Mouse (Mus musculus) liver, embryonic 15.5 days (tissue): ENCODE results near the gene Fat4. TPM values are rescaled to one million over a fixed set of nuclear protein-coding genes. Genes with fewer than 3 reads are reported as not detected.

Experiments
- ATAC-seq: fragments of 200-750 bp; cut with Nextera tagmentation; 2 replicates; pipeline ENCODE4 v1.8.0; 2017; ENCODE audit warnings: moderate number of reproducible peaks, mild to moderate bottlenecking, moderate library complexity; ENCODE audit not compliant: insufficient read depth
- H3K27ac ChIP-seq: fragments of 300-500 bp; sonication (generic); replicated peaks from 2 replicates; pipeline ENCODE4 v1.5.1; 2015; ENCODE audit warnings: mild to moderate bottlenecking, inconsistent platforms
- H3K27me3 ChIP-seq: fragments of 300-500 bp; sonication (generic); 2 replicates; pipeline ENCODE4 v1.6.1; 2015; ENCODE audit warnings: mild to moderate bottlenecking, inconsistent platforms
- H3K36me3 ChIP-seq: fragments of 300-500 bp; sonication (generic); replicated peaks from 2 replicates; pipeline ENCODE4 v1.6.1; 2015; ENCODE audit warnings: moderate library complexity, mild to moderate bottlenecking, inconsistent platforms
- H3K4me1 ChIP-seq: fragments of 300-500 bp; sonication (generic); replicated peaks from 2 replicates; pipeline ENCODE4 v1.6.1; 2015; ENCODE audit warnings: inconsistent platforms
- H3K4me2 ChIP-seq: fragments of 300-500 bp; sonication (generic); 2 replicates; pipeline ENCODE4 v1.6.1; 2015; ENCODE audit warnings: moderate library complexity, mild to moderate bottlenecking, inconsistent platforms
- H3K4me3 ChIP-seq: fragments of 300-500 bp; sonication (generic); replicated peaks from 2 replicates; pipeline ENCODE4 v1.5.1; 2015; ENCODE audit warnings: mild to moderate bottlenecking, inconsistent platforms
- H3K9ac ChIP-seq: fragments of 300-500 bp; sonication (generic); 2 replicates; pipeline ENCODE4 v1.6.1; 2015; ENCODE audit warnings: moderate library complexity, mild to moderate bottlenecking, inconsistent platforms
- H3K9me3 ChIP-seq: fragments of 300-500 bp; sonication (generic); replicated peaks from 2 replicates; pipeline ENCODE4 v1.6.1; 2016; ENCODE audit warnings: inconsistent platforms
- WGBS: fragments of 180-500 bp; shearing (Covaris S2); methylation state at CpG from one replicate; pipeline ENCODE4 v1.1.7; 2015; ENCODE audit warnings: mixed read lengths; ENCODE audit not compliant: insufficient replicate concordance; 5-methylcytosine and 5-hydroxymethylcytosine counted together
- polyA plus RNA-seq: library from polyadenylated mRNA; unstranded; fragments of >200 nt; fragmentation: Nextera tagmentation; extraction: Ambion mirVana; gene quantifications from 2 replicates; pipeline ENCODE4 v1.2.1, GENCODE M21; 2015

The Fat4 gene
- polyA plus RNA-seq, 1 experiment from 2014 or later, result 0.16 TPM

DNA sequence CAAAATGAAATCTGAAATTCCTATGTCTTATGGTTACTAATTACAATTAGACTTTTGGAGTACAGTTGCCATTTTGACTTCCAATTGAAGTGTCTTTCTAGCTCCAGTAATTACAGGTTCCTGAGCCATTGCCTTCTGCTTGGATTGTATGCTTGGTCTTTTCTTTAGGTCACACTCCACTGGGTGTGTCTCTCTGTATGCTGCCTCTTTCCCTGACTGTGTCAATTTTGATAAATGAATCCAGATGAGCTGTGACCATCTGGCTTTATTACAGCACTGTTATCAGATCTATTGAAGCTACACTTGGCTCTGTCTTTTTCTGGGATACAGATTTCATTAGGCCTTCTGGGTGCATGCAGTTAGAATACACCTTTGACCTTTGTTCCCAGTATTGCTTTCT, 80.7 kb downstream of the Fat4 start:
- Histone ChIP-seq H3K27ac (no peak overlapping the region), H3K4me2 (no peak overlapping the region), H3K4me3 (no peak overlapping the region), H3K9me3 (no peaks in the 10 kb centered on the region), H3K36me3 (no peaks in the 10 kb centered on the region), H3K4me1 (no peaks in the 10 kb centered on the region), H3K27me3 (no peaks in the 10 kb centered on the region), H3K9ac (no peak overlapping the region)
- ATAC-seq, result no peak

DNA sequence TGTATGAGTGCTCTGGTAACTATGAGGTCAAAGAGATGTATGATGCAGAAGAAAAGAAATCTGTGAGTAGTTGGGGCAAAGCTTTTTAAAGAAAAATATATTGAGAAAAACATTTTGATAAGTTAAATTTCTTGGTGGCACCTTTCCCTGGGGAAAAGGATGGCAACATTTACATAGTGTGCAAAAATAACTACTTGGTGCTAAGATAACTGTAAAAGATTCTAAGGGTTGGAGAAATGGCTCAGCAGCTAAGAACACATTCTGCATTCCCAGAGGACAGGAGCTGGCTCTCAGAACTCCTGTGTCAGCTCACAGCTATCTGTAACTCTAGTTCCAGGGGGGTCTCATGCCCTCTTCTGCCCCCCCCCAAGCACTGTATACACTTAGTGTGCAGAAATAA, 99.6 kb downstream of the Fat4 start:
- Histone ChIP-seq H3K9ac (no peak overlapping the region), H3K4me2 (no peak overlapping the region), H3K27ac (no peak overlapping the region), H3K9me3 (0 out of 2 replicates have a peak, but pooled peaks cover 4% of the 10 kb centered on the region), H3K36me3 (no peaks in the 10 kb centered on the region), H3K4me3 (no peak overlapping the region), H3K4me1 (no peaks in the 10 kb centered on the region), H3K27me3 (no peaks in the 10 kb centered on the region)
- no peak for ATAC-seq

DNA sequence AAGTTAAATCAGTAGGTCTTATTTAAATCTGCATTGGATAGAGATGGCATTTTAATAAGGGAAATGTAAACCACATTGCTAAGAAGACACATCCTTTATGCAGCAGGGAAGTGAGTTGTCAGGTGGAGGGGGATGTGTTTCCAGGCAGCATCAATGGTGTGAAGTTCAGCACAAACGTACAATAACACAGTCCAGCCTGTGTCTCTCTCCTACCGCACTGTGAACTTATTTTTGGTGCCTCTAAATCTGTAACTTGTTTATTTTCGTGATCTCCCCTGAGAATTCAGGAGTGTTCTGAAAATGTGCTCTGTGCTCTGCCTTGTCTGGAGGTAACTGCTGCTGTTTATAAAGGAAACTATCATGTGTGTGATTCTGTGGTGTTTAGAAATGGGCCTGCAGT, 102.4 kb downstream of the Fat4 start:
- Histone ChIP-seq H3K4me3 (no peak overlapping the region), H3K4me1 (no peaks in the 10 kb centered on the region), H3K27ac (no peak overlapping the region), H3K36me3 (no peaks in the 10 kb centered on the region), H3K4me2 (no peak overlapping the region), H3K9ac (no peak overlapping the region), H3K9me3 (0 out of 2 replicates have a peak, but pooled peaks cover 4% of the 10 kb centered on the region), H3K27me3 (no peaks in the 10 kb centered on the region)
- no peak for ATAC-seq
- 53% methylated on average over 3 of the region's 3 CpGs for WGBS

DNA sequence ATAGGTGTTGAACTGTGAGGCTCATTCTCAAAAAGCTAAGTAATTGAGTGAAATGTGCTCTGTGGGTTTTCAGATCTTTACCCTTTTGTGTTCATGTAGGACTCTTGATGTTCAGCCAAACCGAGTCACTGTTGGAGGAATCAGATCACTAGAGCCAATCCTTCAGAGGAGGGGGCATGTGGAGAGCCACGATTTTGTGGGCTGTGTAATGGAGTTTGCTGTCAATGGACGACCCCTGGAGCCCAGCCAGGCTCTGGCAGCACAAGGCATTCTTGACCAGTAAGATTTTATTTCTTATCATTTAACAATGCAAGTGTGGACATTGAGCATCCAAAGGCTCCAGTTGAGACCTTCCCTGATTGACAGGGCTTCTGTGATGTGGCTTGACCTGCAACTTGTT, 113.3 kb downstream of the Fat4 start:
- no peak overlapping the region for H3K27ac ChIP-seq
- no peak overlapping the region for H3K9ac ChIP-seq
- 56% methylated on average over 3 of the region's 3 CpGs for WGBS
- H3K4me3 ChIP-seq, result no peak overlapping the region
- H3K9me3 ChIP-seq, result no peaks in the 10 kb centered on the region
- no peaks in the 10 kb centered on the region for H3K36me3 ChIP-seq
- H3K4me2 ChIP-seq, result no peak overlapping the region
- H3K27me3 ChIP-seq, result no peaks in the 10 kb centered on the region
- no peak for ATAC-seq
- no peaks in the 10 kb centered on the region for H3K4me1 ChIP-seq

DNA sequence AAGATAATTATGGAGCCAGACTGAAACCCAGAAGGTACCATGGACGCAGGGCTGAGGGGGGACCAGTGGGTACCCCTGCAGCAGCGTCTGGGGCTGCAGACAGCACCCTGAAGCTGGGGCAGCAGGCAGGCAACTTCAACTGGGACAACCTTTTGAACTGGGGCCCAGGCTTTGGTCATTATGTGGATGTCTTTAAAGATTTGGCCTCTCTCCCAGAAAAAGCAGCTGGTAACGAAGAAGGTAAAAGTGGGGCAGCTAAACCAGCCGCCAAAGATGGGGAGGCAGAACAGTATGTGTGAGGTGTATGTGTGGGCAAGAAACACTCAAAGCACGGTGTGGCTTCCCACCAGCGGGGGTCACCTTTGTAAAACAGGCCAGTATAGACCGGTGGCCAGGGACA, 123.8 kb downstream of the Fat4 start:
- Histone ChIP-seq H3K36me3 (no peaks in the 10 kb centered on the region), H3K9ac (no peak overlapping the region), H3K27me3 (no peaks in the 10 kb centered on the region), H3K4me2 (no peak overlapping the region), H3K4me3 (no peak overlapping the region), H3K27ac (no peak overlapping the region), H3K4me1 (no peaks in the 10 kb centered on the region), H3K9me3 (no peaks in the 10 kb centered on the region)
- 63% methylated on average over 7 of the region's 7 CpGs for WGBS
- no peak for ATAC-seq

DNA sequence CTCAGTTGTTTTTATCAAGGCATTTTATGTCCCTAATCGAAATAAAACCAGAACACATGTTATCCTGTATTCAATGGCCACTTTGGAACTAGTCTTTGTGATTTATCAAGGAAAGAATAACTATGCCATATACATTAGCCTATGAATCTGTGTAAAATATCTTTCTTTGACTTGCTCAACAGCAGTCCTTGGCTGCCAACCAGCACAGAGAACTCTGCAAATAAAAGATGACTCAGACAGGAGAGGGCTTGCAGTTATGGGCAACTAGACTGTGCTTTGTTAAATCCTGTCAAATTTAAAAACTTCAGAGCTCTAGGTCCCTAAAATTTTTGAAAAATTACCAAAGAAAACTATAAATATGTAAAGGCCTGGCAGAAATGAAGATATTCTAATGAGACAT, 130.9 kb downstream of the Fat4 start:
- 19% methylated on average over 1 of the region's 1 CpGs for WGBS
- Histone ChIP-seq H3K4me2 (no peak overlapping the region), H3K4me1 (no peaks in the 10 kb centered on the region), H3K36me3 (no peaks in the 10 kb centered on the region), H3K27ac (no peak overlapping the region), H3K9ac (no peak overlapping the region), H3K4me3 (no peak overlapping the region), H3K9me3 (no peaks in the 10 kb centered on the region), H3K27me3 (no peaks in the 10 kb centered on the region)
- ATAC-seq, result no peak

DNA sequence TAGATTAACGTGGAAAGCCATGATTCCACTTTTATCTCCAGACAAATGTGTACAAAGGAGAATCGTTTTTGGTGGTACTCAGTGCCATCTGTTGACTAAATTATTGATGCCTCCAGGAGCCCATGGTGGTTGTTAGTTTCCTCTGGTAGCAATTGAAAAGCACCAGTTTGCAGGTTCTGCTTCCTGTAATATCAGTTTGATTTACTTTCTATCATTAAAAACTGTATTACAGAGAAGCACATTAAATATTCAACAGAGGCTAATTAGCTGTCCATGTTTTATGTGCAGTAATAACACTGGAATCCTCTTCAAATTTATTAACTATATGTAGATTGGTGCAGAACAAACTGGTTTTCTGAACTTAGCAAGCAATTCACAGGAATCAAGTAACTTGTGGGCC, 149.4 kb downstream of the Fat4 start:
- Histone ChIP-seq H3K4me1 (no peaks in the 10 kb centered on the region), H3K36me3 (no peaks in the 10 kb centered on the region), H3K4me2 (no peak overlapping the region), H3K27me3 (no peaks in the 10 kb centered on the region), H3K27ac (no peak overlapping the region), H3K9ac (no peak overlapping the region), H3K4me3 (no peak overlapping the region), H3K9me3 (no peaks in the 10 kb centered on the region)
- no peak for ATAC-seq
- WGBS, result 31% methylated on average over 2 of the region's 2 CpGs

DNA sequence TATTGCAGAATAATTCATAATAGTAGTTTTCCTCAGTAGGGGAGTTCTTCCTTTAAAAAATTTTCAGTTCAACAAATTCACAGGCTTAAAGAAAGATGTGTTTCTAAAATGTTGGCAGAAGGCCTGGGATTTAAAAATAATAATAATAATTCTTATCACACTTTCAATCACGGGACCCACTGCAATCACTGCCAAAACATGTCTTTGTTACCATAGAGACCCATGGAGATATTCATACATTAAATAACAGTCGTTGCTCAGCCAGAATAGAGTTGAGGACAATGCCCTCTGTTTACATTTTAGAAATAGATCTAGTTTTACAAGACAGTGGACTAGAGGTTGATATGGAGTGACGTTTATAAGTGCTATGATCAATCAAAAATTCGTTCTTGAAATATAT, 159.7 kb downstream of the Fat4 start:
- ATAC-seq, result no peak
- no peaks in the 10 kb centered on the region for H3K9me3 ChIP-seq
- no peaks in the 10 kb centered on the region for H3K36me3 ChIP-seq
- H3K27ac ChIP-seq, result no peak overlapping the region
- no peak overlapping the region for H3K9ac ChIP-seq
- WGBS, result 26% methylated on average over 4 of the region's 4 CpGs
- H3K4me1 ChIP-seq, result no peaks in the 10 kb centered on the region
- no peaks in the 10 kb centered on the region for H3K27me3 ChIP-seq
- no peak overlapping the region for H3K4me2 ChIP-seq
- no peak overlapping the region for H3K4me3 ChIP-seq

DNA sequence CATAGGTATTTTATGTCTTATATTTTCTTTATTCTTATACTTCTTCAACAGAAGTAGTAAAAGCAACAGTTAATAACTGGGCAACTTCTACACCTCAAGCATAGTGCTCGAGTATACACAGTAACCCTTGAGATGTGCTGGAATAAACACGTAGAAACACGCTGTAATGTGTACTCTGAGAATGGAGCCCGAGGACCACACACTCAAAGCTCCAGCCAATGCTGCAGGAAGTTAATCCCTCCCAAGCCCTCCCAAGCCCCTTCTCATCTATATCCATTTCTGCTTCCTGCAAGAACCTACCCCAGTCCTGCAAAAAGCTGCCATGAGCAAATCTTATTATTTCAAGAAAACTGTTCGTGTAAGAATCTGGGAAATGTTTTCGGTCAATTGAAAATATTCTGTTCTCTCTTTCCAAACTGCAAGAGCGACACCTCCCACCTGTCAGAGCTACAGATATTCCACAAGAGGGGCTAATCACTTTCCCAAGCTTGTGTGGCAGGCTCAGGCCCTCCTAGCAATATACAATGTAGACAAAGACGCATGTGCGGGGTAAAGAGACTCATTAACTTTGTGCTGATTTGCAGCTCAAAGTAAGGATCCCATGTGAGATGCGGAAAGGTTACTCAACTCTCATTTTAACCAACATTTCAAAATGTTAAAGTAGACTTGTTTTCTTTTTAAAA, 161.0 kb downstream of the Fat4 start:
- Histone ChIP-seq H3K27me3 (no peaks in the 10 kb centered on the region), H3K36me3 (no peaks in the 10 kb centered on the region), H3K9ac (no peak overlapping the region), H3K4me2 (no peak overlapping the region), H3K27ac (no peak overlapping the region), H3K4me1 (no peaks in the 10 kb centered on the region), H3K9me3 (no peaks in the 10 kb centered on the region), H3K4me3 (no peak overlapping the region)
- WGBS, result 72% methylated on average over 10 of the region's 10 CpGs
- ATAC-seq, result no peak

DNA sequence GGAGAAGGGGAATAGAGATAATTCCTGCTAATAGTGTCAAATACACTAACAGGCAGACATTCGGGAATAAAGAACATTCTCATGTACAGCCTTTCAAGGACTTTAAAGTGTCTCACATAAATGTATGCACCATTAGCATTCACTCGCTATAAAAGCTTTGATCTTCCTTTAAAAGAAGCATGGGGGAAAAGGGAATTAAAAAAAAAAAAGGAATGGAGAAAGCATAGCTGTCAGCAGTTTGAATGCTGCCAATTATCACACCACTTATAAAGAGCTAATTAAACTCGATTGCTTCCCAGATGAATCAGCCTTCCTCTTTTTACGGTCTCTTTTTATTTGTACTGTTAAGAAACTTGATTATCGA, 161.5 kb downstream of the Fat4 start:
- no peak overlapping the region for H3K4me3 ChIP-seq
- no peak overlapping the region for H3K4me2 ChIP-seq
- no peak overlapping the region for H3K9ac ChIP-seq
- no peak for ATAC-seq
- H3K4me1 ChIP-seq, result no peaks in the 10 kb centered on the region
- H3K36me3 ChIP-seq, result no peaks in the 10 kb centered on the region
- H3K9me3 ChIP-seq, result no peaks in the 10 kb centered on the region
- no peak overlapping the region for H3K27ac ChIP-seq
- no peaks in the 10 kb centered on the region for H3K27me3 ChIP-seq
- 62% methylated on average over 5 of the region's 5 CpGs for WGBS

DNA sequence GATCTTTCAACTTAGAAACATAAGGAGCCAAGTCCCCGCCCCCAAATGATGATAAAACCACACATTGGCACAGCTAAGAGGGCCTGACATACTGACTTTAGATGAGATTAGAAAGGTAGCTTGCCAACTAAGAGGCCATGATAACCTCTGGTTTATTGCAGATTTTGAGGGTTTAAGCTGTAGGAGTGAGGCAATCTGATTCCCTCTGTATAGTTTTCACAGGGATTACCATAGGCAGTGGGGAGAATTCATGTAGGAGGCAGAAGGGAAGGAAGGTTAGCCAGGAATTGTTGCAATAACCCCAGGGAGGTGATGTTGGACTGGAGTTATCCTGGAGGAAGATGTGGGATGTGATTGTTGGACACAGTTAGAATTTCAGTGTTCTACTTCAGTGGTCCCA, 163.4 kb downstream of the Fat4 start:
- 62% methylated on average over 1 of the region's 1 CpGs for WGBS
- no peak for ATAC-seq
- no peaks in the 10 kb centered on the region for H3K9me3 ChIP-seq
- H3K36me3 ChIP-seq, result no peaks in the 10 kb centered on the region
- H3K4me3 ChIP-seq, result no peak overlapping the region
- no peak overlapping the region for H3K27ac ChIP-seq
- no peak overlapping the region for H3K4me2 ChIP-seq
- no peak overlapping the region for H3K9ac ChIP-seq
- no peaks in the 10 kb centered on the region for H3K27me3 ChIP-seq
- no peaks in the 10 kb centered on the region for H3K4me1 ChIP-seq

DNA sequence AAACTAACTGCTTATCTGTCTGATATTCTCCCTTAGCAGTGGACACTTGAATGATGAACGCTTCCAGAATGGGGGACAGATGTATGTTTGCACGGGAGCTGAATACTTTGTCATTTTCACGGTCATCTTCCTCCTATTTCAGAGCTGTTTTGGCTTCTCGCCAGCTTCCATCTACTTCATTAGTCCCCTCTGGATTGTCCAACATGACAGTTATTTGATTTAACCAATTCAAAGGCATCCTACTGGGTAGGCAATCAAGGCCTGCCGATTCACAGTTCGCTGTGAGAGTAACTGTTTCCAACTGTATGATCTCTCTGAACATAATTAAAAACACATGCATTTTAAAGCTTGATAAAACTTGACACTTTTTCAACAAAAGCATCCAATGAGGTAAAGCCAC, 166.3 kb downstream of the Fat4 start:
- no peak overlapping the region for H3K4me2 ChIP-seq
- H3K9me3 ChIP-seq, result no peaks in the 10 kb centered on the region
- H3K9ac ChIP-seq, result no peak overlapping the region
- 67% methylated on average over 6 of the region's 6 CpGs for WGBS
- H3K27ac ChIP-seq, result no peak overlapping the region
- H3K4me3 ChIP-seq, result no peak overlapping the region
- H3K27me3 ChIP-seq, result no peaks in the 10 kb centered on the region
- no peaks in the 10 kb centered on the region for H3K36me3 ChIP-seq
- ATAC-seq, result no peak
- H3K4me1 ChIP-seq, result no peaks in the 10 kb centered on the region
